Mouse (Mus musculus): Measurements from ENCODE around the gene Stil.

DNA sequence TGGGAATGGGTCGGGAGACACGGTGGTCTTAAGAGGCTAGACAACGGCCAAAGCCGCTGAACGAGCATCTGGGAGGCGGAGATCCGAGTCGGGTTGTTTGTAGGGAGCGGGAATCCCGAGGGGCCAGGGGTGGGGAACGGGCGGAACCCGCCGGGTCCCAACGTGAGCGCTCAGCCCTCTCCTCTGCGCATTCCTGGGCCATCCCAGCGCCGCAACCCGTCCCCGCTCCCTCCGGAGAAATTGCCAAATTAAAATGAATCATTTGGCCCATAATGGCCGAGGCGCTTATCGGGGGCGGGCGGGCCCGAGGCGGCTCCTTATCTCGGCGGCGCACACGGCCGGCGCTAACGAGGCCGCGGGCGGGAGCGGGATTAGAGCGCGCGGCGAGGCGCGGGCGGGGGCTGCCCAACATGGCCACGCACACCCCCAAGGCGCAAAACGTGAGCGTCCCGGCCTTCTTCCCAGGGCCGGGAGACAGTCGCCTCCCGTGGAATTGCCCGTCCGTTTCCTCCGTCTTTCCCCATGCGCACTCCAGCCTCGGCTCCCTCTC lies 56.5 kb downstream of the Stil start, which contains the start of gene Tal1:
- TF ChIP-seq POLR2A (IDR thresholded peaks at IDR 0.05; ENCODE audit: insufficient read depth, low read depth, low read length) (peak; percentile 62; the same call in 1 of the 2 replicates), CTCF (IDR thresholded peaks at IDR 0.05) (no peak)
